Mouse (Mus musculus): Measurements from ENCODE around the gene Uri1.

DNA sequence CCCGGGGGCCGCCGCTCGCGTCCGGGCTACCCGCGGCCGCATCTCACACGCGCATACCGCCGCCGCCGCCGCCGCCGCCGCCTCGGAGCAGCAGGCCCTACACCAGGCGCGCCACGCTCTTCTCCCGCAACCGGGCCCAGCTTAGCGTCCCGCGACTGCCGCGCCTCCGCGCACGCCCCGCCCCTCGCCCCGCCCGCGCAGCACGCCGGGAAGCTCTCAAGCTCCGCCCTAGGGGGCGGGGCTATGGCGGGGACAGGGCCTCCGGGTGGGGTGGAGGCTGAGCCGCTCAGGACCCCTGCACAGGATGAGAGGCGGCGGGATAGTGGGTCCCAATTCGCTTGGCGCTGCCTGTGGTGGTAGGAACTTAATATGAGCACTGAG is 4.0 kb downstream of the Uri1 start:
- TF ChIP-seq CTCF (IDR thresholded peaks at IDR 0.05; ENCODE audit: borderline replicate concordance, insufficient read depth, low read length): no peak
- peak; percentile 60 for TF ChIP-seq POLR2A (IDR thresholded peaks at IDR 0.05; ENCODE audit: low read depth, low read length)
